Mouse (Mus musculus) testis, adult 2 months (tissue): ENCODE data around the gene Pcdh10. TPM values are rescaled to one million over a fixed set of nuclear protein-coding genes. Genes with fewer than 3 reads are reported as not detected.

Experiments used
- H3K27ac ChIP-seq: fragments of 200-500 bp; 2 replicates; pipeline ENCODE4 v1.5.1; 2012; ENCODE audit warnings: low read depth, low read length; ENCODE audit not compliant: control insufficient read depth, insufficient read depth
- H3K27me3 ChIP-seq: fragments of 200-500 bp; 2 replicates; pipeline ENCODE4 v1.6.1; 2012; ENCODE audit warnings: mild to moderate bottlenecking, low read length, moderate library complexity; ENCODE audit not compliant: control insufficient read depth, insufficient read depth
- H3K36me3 ChIP-seq: fragments of 200-500 bp; 2 replicates; pipeline ENCODE4 v1.6.1; 2012; ENCODE audit warnings: mild to moderate bottlenecking, low read length; ENCODE audit not compliant: control insufficient read depth, insufficient read depth
- H3K4me1 ChIP-seq: fragments of 200-500 bp; 2 replicates; pipeline ENCODE4 v1.6.1; 2012; ENCODE audit warnings: low read length; ENCODE audit not compliant: control insufficient read depth, insufficient read depth
- H3K4me3 ChIP-seq: fragments of 200-500 bp; 2 replicates; pipeline ENCODE4 v1.5.1; 2012; ENCODE audit warnings: low read depth, mild to moderate bottlenecking, low read length, moderate library complexity, mixed read lengths; ENCODE audit not compliant: control insufficient read depth
- CTCF ChIP-seq: fragments of 200-500 bp; IDR thresholded peaks from 2 replicates; pipeline ENCODE4 v1.5.1; 2012; ENCODE audit warnings: low read depth, mild to moderate bottlenecking, inconsistent platforms, low read length, moderate library complexity; ENCODE audit not compliant: control insufficient read depth, insufficient read depth, insufficient replicate concordance
- POLR2A ChIP-seq: fragments of 200-500 bp; IDR thresholded peaks from 2 replicates; pipeline ENCODE4 v1.6.1; 2012; ENCODE audit warnings: low read depth, mild to moderate bottlenecking, inconsistent platforms, low read length, moderate library complexity; ENCODE audit not compliant: control insufficient read depth
- polyA plus RNA-seq: library from polyadenylated mRNA; depleted of rRNA; stranded (reverse); fragments of >200 nt; gene quantifications from 2 replicates; pipeline ENCODE4 v1.2.3, GENCODE M21; 2012

Pcdh10 gene
- polyA plus RNA-seq, 1 experiment = 1.0 TPM

GRCm38 (mm10) chr3:45385451-45385850 lies 7.3 kb downstream of the Pcdh10 start:
- H3K27ac ChIP-seq = no peak overlapping the region
- H3K4me3 ChIP-seq = no peak overlapping the region
- no peaks in the 10 kb centered on the region for H3K36me3 ChIP-seq
- TF ChIP-seq CTCF = no peak
- TF ChIP-seq POLR2A = no peak
- no peaks in the 10 kb centered on the region for H3K27me3 ChIP-seq
- H3K4me1 ChIP-seq = peaks cover 8% of the 10 kb centered on the region

- Histone ChIP-seq H3K27ac (no peak overlapping the region), H3K4me1 (no peaks in the 10 kb centered on the region), H3K36me3 (no peaks in the 10 kb centered on the region), H3K27me3 (no peaks in the 10 kb centered on the region), H3K4me3 (no peak overlapping the region)
- no peak for TF ChIP-seq CTCF
- no peak for TF ChIP-seq POLR2A
Measured at GRCm38 (mm10) chr3:45386512-45386911, 8.3 kb downstream of the Pcdh10 start.

- Histone ChIP-seq H3K4me1 (no peaks in the 10 kb centered on the region), H3K27ac (no peak overlapping the region), H3K4me3 (no peak overlapping the region), H3K36me3 (no peaks in the 10 kb centered on the region), H3K27me3 (no peaks in the 10 kb centered on the region)
- TF ChIP-seq CTCF (no peak), POLR2A (no peak)
Measured at GRCm38 (mm10) chr3:45397101-45397500, 18.9 kb downstream of the Pcdh10 start.

- H3K27me3 ChIP-seq = no peaks in the 10 kb centered on the region
- H3K4me1 ChIP-seq = no peaks in the 10 kb centered on the region
- TF ChIP-seq CTCF = no peak
- TF ChIP-seq POLR2A = no peak
- no peak overlapping the region for H3K4me3 ChIP-seq
- no peaks in the 10 kb centered on the region for H3K36me3 ChIP-seq
- no peak overlapping the region for H3K27ac ChIP-seq
Measured at GRCm38 (mm10) chr3:45403239-45403638, 25.0 kb downstream of the Pcdh10 start.

GRCm38 (mm10) chr3:45431691-45432090 lies 53.5 kb downstream of the Pcdh10 start:
- H3K36me3 ChIP-seq = no peaks in the 10 kb centered on the region
- H3K4me1 ChIP-seq = no peaks in the 10 kb centered on the region
- no peak overlapping the region for H3K27ac ChIP-seq
- no peaks in the 10 kb centered on the region for H3K27me3 ChIP-seq
- TF ChIP-seq CTCF (no peak), POLR2A (no peak)
- H3K4me3 ChIP-seq = no peak overlapping the region

GRCm38 (mm10) chr3:45432172-45432765 lies 54.1 kb downstream of the Pcdh10 start:
- no peaks in the 10 kb centered on the region for H3K27me3 ChIP-seq
- H3K27ac ChIP-seq = no peak overlapping the region
- TF ChIP-seq POLR2A (no peak), CTCF (no peak)
- H3K36me3 ChIP-seq = no peaks in the 10 kb centered on the region
- no peaks in the 10 kb centered on the region for H3K4me1 ChIP-seq
- H3K4me3 ChIP-seq = no peak overlapping the region
